9 mouse cellular contexts compared by ENCODE assay signal in the genomic region with DNA sequence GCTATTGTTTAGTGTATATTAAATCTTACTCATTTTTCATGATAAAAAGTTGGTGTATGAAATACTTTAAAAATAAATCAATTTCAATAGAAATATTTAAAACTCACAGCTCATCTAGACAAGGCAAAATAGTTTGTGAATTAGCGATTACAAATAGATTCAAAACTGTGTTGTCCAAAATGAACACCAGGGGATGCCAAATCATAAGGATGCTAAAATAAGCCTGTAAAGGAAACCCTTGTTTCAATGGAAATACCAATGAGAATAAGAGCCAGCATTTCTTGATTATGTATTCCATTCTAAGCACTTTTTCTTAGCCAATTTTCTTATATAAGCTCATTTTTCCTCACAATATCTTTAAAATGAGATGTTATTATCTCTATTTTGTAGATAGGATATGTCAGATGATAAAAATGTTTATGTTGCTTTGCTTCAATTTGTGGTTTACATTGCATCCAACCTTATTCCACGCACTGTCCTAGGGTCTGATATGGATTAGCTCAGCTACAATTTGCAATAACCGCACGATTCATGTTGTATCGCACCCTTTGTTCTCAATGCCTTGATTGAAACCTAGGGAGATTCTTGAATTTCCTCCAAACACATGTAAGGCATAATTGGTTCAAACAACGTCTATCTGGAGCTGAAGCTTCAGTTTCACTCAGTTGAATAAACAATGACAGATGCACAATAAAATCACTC. TPM values are rescaled to one million over a fixed set of nuclear protein-coding genes. Genes with fewer than 3 reads are reported as not detected.
DNase-seq lines count a peak whose midpoint lies in the region; ATAC-seq lines count a peak whose summit lies in the region.
"Had no signal": no experiment of that assay in that cellular context is flagged by ENCODE, and none has a peak within 500 bp of the region (broad histone marks: within the 10 kb centered on the region; RNA-seq: fewer than 3 reads in every experiment).

No protein-coding gene starts in this region.

- WGBS in kidney, embryonic 16.5 days, result 84% methylated on average over 6 of the region's 6 CpGs

- H3K27me3 ChIP-seq in kidney, embryonic 16.5 days (ENCODE audit: insufficient read depth, low read length), result no peaks in the 10 kb centered on the region

- H3K9ac ChIP-seq in kidney, embryonic 16.5 days (replicated peaks; ENCODE audit: low read length), result no peak overlapping the region

- H3K4me1 ChIP-seq in kidney, embryonic 16.5 days (ENCODE audit: insufficient read depth, low read length), result 0 out of 2 replicates have a peak, but pooled peaks cover 3% of the 10 kb centered on the region

- DNase-seq in cerebellum, adult 8-10 months, result peak; percentile 19
- no peak for DNase-seq in cerebellum, adult 11-12 months
- peak; percentile 34 for DNase-seq in kidney, adult 9 months
- peak; percentile 80 for DNase-seq in 3T3-L1 (ENCODE audit: low read depth, low spot score)
- DNase-seq in ovary, postnatal 14 days (ENCODE audit: low spot score), result no peak
- no peak for DNase-seq in thymus, postnatal 25 days
- DNase-seq: adrenal gland, adult 8-10 months had no signal

- H3K4me2 ChIP-seq in kidney, embryonic 16.5 days (replicated peaks; ENCODE audit: low read depth, low read length), result no peak overlapping the region

- no peaks in the 10 kb centered on the region for H3K9me3 ChIP-seq in kidney, embryonic 16.5 days (ENCODE audit: low read length)

- no peak overlapping the region for H3K27ac ChIP-seq in kidney, embryonic 16.5 days (ENCODE audit: low read length)

- no peak for ATAC-seq in kidney, embryonic 16.5 days (ENCODE audit: low FRiP score, low TSS enrichment)
- peak; percentile 40; the same call in 1 of the 2 replicates for ATAC-seq in granulocyte monocyte progenitor cell, adult 5-6 weeks (replicated peaks; ENCODE audit: poor library complexity, severe bottlenecking)

- H3K36me3 ChIP-seq in kidney, embryonic 16.5 days (ENCODE audit: insufficient read depth, low read length), result no peaks in the 10 kb centered on the region

- H3K4me3 ChIP-seq in kidney, embryonic 16.5 days (ENCODE audit: low read length), result no peak overlapping the region

RNA-seq across cellular contexts. Expression of a gene that starts 20.2 kb away (rescaled TPM):
- 31.7 and 35.8 TPM in 2 replicates for polyA plus RNA-seq in kidney, embryonic 16.5 days (2015; fragmentation: Nextera tagmentation; extraction: Ambion mirVana)
- total RNA-seq in granulocyte monocyte progenitor cell, adult 5-6 weeks (2014; fragmentation: Nextera tagmentation), result 1.1 TPM in 1 of 2 replicates, not detected in the other
- 0.56 TPM in 1 of 2 replicates, not detected in the other for total RNA-seq in granulocyte monocyte progenitor cell, adult 5-6 weeks (2017)

Comparison
In these comparisons a context has a peak if more than half of its experiments do, and no peak if none do; other contexts are left out.
1. DNase-seq: peak in cerebellum, adult 8-10 months (single experiment), kidney, adult 9 months (single experiment) and 3T3-L1 (single experiment); none in cerebellum, adult 11-12 months (single experiment), ovary, postnatal 14 days (single experiment) and thymus, postnatal 25 days (single experiment).